Mouse (Mus musculus) fat pad, adult 2 months (tissue): ENCODE measurements around the gene Sytl5.

Experiments used
- DNase-seq: peaks from one replicate; pipeline ENCODE4 v3.0.0-alpha.2; 2011; ENCODE audit warnings: low read depth, low spot score; ENCODE audit errors: extremely low read depth

Sytl5 gene

DNA sequence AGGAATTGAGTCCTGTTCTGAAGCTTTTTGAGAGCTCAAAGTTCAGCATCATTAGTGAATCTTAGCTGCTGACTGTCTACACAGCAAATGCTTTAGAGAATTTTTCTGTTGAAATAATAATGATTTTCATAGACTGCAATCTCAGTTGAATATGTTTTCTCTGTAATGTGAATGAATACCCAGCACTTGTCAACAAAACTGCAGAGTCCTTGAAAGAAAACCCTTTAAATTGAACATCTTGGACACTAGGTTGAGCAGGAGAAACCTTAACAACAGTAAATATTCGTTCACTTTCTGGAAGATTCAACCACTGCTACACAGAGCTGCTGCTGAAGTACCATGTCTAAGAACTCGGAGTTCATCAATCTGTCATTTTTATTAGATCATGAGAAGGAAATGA lies at the start of gene Sytl5:
Gene Sytl5, plus strand, starts transcription at position 301 of the 400 bp plus-strand sequence.
- no peak for DNase-seq

DNA sequence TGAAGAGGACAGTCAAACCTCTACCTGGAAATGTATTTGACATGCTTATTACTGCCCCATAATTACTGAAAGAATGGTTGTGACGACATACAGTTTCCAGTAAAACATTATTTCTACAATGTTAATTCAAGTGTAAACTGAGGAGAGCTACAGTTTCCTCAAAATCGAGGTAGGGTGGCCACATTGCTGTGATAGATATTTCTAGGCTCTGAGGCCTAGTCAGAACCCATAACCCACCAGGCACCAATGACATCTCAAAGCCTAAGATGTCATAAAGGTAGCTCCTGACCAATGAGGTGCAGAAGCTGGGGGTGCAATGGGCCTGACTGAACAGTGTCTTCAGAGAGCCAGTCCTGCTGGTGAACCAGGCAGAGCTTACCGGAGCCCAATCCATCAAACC lies 38.8 kb upstream of the Sytl5 start, which contains the start of gene Hypm:
Gene Hypm, plus strand, starts transcription at position 301 of the 400 bp plus-strand sequence.
- DNase-seq, result no peak

DNA sequence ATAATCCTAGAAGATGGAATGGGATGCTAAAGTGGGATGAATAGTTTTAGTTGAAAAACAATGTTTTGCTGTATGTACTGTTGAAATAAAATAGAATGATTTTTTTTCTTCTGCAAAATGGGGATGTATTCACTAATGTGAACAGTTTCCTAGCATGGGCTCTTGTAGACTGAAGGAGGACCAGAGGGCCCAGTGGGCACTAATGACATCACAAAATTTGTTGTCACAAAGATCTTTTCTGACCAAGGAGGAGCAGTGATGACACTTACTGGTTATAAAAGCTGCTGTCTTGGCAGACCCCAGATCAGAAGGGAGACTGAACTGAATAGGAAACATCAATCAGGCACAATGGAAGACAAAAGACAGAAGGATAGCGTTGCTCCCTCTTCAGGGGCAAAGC lies 36.0 kb upstream of the Sytl5 start, which contains the start of gene H2al3:
Gene H2al3, plus strand, starts transcription at position 301 of the 400 bp plus-strand sequence.
- no peak for DNase-seq

DNA sequence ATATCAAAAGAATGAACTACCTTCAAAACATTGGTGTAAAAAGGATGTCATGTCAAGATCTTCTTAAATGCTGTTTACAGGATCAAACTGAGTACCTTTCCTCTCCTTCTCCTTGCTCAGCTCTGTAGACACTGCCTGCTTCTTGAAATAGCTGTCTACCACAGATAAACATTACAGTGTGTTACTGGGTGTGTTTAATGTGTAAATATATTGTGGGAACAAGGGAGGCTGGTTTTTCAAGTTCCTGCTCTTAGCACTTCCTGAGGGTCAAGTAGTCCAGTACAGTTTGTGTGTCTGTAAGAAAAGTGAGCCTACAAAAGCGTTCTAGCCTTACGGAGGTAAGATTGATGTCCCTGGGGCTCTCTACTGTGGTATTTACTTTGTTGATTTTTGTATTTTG lies 23.6 kb upstream of the Sytl5 start:
- DNase-seq, result no peak

DNA sequence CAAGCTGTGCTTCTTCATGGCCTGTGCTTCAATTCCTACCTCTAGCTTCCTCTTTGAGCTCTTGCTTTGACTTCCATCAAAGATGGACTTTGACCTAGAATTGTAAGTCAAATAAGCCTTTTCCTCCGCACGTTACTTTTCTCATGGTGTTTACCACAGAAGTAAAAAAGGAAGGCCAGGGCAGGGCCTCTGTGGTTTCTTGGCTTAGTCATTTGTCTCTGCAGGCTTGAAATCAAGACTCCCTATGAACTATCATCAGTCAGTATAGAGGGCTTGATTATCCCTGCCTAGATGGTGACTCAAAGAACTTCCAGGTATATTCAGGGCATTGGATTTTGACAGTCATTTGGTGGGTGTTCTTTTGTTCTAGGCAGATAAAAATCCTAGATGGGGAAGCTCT lies 9.9 kb upstream of the Sytl5 start:
- no peak for DNase-seq

DNA sequence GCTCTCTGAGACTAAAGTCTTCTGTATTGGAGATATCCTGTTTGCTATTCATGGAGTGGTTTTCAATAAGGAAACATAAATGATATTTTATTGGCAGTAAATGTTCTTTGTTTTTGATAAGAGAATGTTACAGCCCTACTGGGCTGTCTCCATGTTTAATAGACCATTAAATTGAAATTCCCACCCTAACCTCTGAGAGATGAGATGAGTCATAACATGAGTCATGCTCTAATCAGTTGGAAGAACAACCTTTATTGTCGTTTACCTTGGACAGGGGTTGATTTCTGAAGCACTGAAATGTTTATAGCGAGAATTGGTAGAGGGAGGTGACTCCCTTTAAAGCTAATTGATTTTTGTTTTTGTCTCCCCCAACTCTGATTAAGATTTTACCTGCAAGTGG lies 24.1 kb downstream of the Sytl5 start:
- no peak for DNase-seq

DNA sequence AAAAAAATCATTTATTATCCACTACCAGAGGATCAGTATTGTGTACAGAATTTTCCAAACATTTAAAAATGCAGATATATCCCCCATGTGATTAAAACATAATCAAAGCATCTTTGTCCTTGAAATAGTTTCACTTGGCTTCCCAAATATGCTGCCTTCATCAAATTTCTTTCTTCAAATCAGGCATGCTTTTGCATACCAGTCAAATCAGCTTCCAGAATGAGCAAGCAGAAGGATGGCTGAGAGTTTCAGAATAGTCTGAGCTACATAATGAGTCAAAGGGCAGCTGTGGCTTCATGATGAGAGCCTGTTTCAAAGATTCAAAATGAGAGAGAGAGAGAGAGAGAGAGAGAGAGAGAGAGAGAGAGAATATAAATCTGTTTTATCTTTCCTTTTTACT lies 48.4 kb downstream of the Sytl5 start:
- DNase-seq, result no peak

DNA sequence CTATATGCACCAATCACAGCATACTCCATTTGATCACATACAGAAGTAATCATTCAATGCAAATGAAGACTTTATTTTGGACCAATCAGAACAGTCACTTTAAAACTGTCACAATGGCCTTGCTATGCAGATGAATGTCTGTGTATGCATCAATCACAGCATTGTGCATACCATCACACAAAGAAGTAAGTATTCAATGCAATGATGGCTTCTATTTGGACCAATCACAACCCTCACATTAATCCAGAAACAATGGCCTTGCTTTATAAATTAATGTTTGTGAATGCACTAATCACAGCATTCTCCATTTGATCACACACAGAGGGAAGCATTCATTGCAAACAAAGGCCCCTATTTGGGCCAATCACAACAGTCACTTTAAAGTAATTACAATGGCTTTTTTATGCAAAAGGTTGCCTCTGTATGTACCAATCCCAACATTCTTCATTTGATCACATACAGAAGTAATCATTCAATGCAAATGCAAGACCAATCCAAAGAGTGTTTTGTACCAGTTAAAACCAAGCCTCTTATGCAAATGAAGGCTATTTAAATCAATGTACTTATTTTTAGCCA lies 98.8 kb downstream of the Sytl5 start:
- no peak for DNase-seq

DNA sequence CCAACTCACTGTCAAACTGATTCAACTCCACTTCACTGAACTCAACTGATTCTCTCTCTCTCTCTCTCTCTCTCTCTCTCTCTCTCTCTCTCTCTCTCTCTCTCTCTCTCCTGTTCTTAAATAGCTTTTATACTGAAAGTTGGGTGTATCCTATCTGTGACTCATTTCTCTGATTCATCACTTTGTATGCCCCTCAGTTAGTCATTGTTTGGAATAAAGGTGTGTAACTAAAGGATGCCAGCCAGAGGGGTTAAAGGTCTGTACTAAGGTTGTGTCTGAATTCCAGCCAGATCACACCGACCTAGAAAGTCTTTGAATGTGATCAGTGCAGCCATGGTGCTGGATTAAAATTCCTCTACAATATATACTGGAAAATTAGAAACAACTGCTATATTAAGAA lies 115.3 kb downstream of the Sytl5 start:
- DNase-seq, result no peak

DNA sequence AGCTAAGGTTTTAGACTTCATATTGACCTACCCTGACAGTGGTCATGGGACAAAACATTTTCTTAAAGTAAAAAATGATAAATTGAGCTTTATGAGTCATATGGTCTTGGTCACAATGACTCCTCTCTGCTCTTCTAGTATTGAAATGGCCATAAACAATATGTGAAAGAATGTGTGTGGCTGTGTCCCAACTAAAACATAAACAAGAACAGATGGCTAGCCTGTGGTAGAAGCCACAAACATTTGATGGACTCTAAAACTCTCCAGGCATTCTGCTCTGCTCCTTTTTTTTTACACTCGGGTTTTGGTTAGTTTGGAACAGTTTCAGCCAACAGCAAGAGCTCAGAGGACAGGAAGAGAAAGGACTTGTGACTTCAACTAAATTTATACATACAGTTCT lies 120.5 kb downstream of the Sytl5 start:
- no peak for DNase-seq

DNA sequence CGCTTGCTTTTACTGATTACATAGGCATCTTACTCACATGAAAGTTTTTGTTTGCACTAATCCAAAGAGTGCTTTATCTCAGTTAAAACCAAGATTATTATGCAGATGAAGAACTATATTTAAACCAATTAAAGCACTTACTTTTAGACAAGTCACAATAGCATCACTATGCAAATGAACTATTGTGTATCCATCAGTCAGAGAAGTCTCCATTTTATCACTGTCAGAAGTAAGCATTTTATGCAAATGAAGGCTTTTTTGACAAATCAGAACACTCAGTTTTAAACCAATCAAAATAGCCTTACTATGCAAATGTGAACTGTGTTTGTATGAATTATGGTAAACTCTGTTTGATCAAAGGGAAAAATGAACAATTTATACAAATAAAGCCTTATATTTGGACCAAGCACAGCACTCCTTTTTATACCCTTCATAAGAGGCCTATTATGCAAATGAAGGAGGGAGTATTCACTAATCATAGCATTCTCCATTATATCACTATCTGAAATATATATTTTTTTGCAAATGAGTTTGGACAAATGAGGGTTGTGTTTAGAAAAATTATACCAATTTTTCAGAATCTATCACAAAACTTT lies 122.4 kb downstream of the Sytl5 start:
- DNase-seq, result no peak

DNA sequence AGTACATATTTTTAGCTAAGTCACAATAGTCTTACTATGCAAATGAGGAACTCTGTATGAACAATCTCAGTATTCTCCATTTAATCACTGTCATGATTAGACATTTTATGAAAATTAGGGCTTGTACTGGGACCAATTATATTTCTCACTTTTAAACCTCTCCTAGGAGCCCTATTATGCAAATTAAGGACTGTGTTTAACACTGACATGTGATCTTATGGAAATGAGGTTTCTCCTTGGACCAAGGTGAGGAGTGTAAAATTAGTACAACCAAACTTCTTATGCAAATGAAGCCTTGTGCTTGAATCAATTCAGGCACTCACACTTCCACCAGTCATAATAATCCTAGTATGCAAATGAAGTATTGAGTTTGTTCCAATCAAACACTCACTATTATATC lies 124.8 kb downstream of the Sytl5 start:
- no peak for DNase-seq

DNA sequence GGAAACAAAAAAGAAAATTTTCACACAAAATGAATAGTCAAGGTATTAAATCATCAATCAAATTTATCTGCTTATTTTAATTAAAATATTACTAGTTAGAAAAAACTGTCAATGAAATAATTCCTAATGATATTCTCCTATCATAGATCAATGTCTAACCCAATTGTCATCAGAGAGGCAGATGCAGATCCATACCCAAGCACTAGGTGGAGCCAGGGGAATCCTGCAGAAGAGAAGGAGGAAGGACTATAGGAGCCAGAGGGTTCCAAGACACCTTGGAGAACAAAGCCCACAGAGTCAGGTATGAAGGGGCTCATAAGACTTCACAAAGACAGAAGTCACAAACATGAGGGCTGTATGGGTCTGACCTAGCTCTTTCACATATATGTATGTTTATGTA lies 149.2 kb downstream of the Sytl5 start:
- no peak for DNase-seq
